Mouse (Mus musculus) liver, embryonic 14.5 days (tissue): ENCODE measurements around the gene Tas1r3. TPM values are rescaled to one million over a fixed set of nuclear protein-coding genes. Genes with fewer than 3 reads are reported as not detected.

Experiments used
- ATAC-seq: fragments of 200-750 bp; cut with Nextera tagmentation; 2 replicates; pipeline ENCODE4 v1.8.0; 2017; ENCODE audit warnings: moderate number of reproducible peaks, mild to moderate bottlenecking, moderate library complexity; ENCODE audit not compliant: insufficient read depth
- DNase-seq, 3 experiments: peaks; one replicate each; pipeline ENCODE4 v3.0.0-alpha.2; 2012 to 2013; ENCODE audit warnings: low read depth in 3 of 3, low spot score in 3 of 3
- H3K27ac ChIP-seq: fragments of 300-500 bp; sonication (generic); 2 replicates; pipeline ENCODE4 v1.5.1; 2014; ENCODE audit warnings: moderate library complexity, mild to moderate bottlenecking, control low read depth, inconsistent platforms
- H3K27me3 ChIP-seq: fragments of 300-500 bp; sonication (generic); 2 replicates; pipeline ENCODE4 v1.6.1; 2014; ENCODE audit warnings: mild to moderate bottlenecking, low read length, moderate library complexity; ENCODE audit not compliant: control insufficient read depth, insufficient read depth
- H3K36me3 ChIP-seq: fragments of 300-500 bp; sonication (generic); replicated peaks from 2 replicates; pipeline ENCODE4 v1.6.1; 2014; ENCODE audit warnings: low read depth; ENCODE audit not compliant: control insufficient read depth, insufficient read depth
- H3K4me1 ChIP-seq, 2 experiments: fragments of 200-500 bp in 1 of 2; fragments of 300-500 bp in 1 of 2; sonication (generic) in 1 of 2; replicated peaks; 2 replicates each; pipeline ENCODE4 v1.6.1; 2012 to 2014; ENCODE audit warnings: antibody characterized with exemption in 1 of 2, inconsistent platforms in 1 of 2, low read length in 1 of 2; ENCODE audit not compliant: control insufficient read depth in 2 of 2, insufficient read depth in 2 of 2
- H3K4me2 ChIP-seq: fragments of 300-500 bp; sonication (generic); 2 replicates; pipeline ENCODE4 v1.6.1; 2014; ENCODE audit warnings: low read depth, mild to moderate bottlenecking, control low read depth, moderate library complexity
- H3K4me3 ChIP-seq, 2 experiments: fragments of 200-500 bp in 1 of 2; fragments of 300-500 bp in 1 of 2; sonication (generic) in 1 of 2; 2 replicates each; pipeline ENCODE4 v1.5.1; 2012 to 2014; ENCODE audit warnings: low read depth in 2 of 2, low read length in 2 of 2, mild to moderate bottlenecking in 2 of 2, control low read depth in 1 of 2, inconsistent platforms in 1 of 2, moderate library complexity in 1 of 2; ENCODE audit not compliant: insufficient read depth in 1 of 2
- H3K9ac ChIP-seq: fragments of 300-500 bp; sonication (generic); replicated peaks from 2 replicates; pipeline ENCODE4 v1.6.1; 2014; ENCODE audit warnings: mild to moderate bottlenecking, control low read depth, moderate library complexity
- H3K9me3 ChIP-seq: fragments of 300-500 bp; sonication (generic); 2 replicates; pipeline ENCODE4 v1.6.1; 2016; ENCODE audit warnings: low read length, mixed read lengths; ENCODE audit not compliant: control insufficient read depth
- CTCF ChIP-seq: IDR thresholded peaks from 2 replicates; pipeline ENCODE4 v1.5.1; 2016; ENCODE audit warnings: antibody characterized with exemption, low read depth, control low read depth
- EP300 ChIP-seq: IDR thresholded peaks from 2 replicates; pipeline ENCODE4 v1.6.1; 2016; ENCODE audit warnings: antibody characterized with exemption, low read depth
- WGBS: fragments of 180-500 bp; shearing (Covaris S2); extraction: QIAGEN DNeasy Blood & Tissue Kit; methylation state at CpG from one replicate; pipeline ENCODE4 v1.1.7; 2014; ENCODE audit not compliant: insufficient replicate concordance; 5-methylcytosine and 5-hydroxymethylcytosine counted together
- microRNA-seq: library from miRNA; unstranded; fragments of <30 nt; microRNA quantifications from one replicate; pipeline ENCODE4, GENCODE M21; 2016
- polyA plus RNA-seq, 2 experiments: library from polyadenylated mRNA; depleted of rRNA in 1 of 2; stranded (reverse) in 1 of 2; unstranded in 1 of 2; fragments of >200 nt; fragmentation: Nextera tagmentation in 1 of 2; extraction: Ambion mirVana in 1 of 2; gene quantifications; 2 replicates each; pipeline versions ENCODE4 v1.2.1 to v1.2.3; 2012 to 2014

Gene Tas1r3
- polyA plus RNA-seq, 2 experiments, result 0.04 to 0.08 TPM

DNA sequence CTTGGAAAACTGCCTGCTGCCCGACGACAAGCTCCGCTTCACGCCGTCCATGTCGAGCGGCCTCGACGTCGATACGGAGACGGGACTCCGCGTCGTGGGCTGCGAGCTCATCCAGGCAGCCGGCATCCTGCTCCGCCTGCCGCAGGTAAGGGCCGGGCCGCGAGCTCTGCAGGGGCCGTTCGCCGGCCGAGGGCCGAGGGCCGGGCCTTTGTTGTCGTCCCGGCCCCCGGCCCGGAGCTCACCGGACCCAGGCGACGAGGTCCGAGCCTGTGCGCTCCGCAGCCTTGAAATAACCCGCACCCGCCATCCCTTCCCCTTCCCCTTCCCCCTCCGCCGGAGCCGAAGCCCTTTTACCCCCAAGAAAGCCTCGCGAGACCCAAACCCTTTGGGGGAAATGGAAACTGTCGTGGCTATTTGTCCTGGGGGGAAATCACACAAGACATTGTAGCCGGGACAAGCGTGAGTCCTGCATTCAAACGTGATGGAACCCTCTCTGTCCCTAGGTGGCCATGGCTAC lies 50.4 kb downstream of the Tas1r3 start:
- Histone ChIP-seq H3K4me2 (peak overlapping the region; percentile 89), H3K36me3 (peaks cover 69% of the 10 kb centered on the region), H3K9me3 (no peaks in the 10 kb centered on the region), H3K27me3 (no peaks in the 10 kb centered on the region), H3K4me1 (peaks cover 14 to 19% of the 10 kb centered on the region in 2 experiments), H3K9ac (peak overlapping the region; percentile 96), H3K27ac (peak overlapping the region; percentile 43), H3K4me3 (peak overlapping the region; percentile 84 to 97)
- TF ChIP-seq CTCF, result no peak
- TF ChIP-seq EP300, result no peak
- peak; percentile 51 for ATAC-seq
- no peak for DNase-seq
- WGBS, result under 1% methylated on average over 49 of the region's 49 CpGs

DNA sequence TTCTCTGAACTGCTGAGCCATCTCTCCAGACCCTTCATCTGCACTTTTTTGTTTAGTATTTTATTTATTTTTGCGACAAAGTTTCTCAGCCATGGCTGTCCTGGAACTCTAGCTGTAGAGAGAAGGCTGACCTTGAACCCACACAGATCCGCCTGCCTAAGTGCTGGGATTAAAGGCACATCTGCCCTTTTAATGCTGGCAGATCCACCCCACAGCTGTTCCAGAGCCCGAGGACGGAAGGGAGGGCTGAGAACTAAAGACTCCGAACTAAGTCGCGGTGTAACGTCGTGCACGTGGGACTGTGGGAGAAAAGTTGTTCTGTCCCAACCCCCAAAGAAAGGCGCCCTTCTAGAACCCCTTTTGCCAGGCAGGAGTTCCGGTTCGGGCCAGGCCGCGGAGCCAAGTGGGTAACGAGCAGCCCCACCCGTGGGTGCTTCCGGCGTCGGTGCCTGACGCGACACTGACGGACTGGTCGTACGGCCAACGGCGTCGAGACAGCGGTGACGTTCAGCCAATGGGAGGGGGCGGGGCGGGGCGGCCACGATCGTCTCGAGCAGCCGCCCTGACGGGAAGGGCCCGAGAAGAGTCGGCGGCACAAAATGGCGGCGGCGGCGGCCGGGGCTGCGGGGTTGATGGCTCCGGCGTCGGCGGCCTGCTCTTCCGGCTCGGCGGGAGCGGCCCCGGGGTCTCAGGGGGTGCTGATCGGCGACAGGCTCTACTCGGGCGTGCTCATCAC lies 51.1 kb downstream of the Tas1r3 start, which contains the start of gene Ccnl2:
Gene Ccnl2, plus strand, starts transcription at position 561 of the 736 bp plus-strand sequence.
- Histone ChIP-seq H3K4me3 (peak within 1 kb of the TSS; percentile 84 to 97), H3K9me3 (no peaks in the 10 kb centered on the region), H3K27ac (peak within 1 kb of the TSS; percentile 49), H3K4me2 (peak within 1 kb of the TSS; percentile 89), H3K27me3 (no peaks in the 10 kb centered on the region), H3K9ac (peak within 1 kb of the TSS; percentile 96), H3K4me1 (peaks cover 14 to 19% of the 10 kb centered on the region in 2 experiments), H3K36me3 (peaks cover 68% of the 10 kb centered on the region)
- DNase-seq (peak; percentile 94 to 96 (median 94)), ATAC-seq (peak; percentile 99)
- TF ChIP-seq CTCF (no peak), EP300 (no peak)
- 1% methylated on average over 57 of the region's 60 CpGs for WGBS

Small RNA genes lying within 50 kb of the gene (microRNA-seq; reads per million reads assigned to microRNA genes)
- gene Gm22991, result not detected

Other genes starting within 250 kb of the Tas1r3 start
- gene Cdk11b, start 238.5 kb downstream of the Tas1r3 start, polyA plus RNA-seq (2012; rRNA removed), result 12.6 and 21.4 TPM in 2 replicates
- gene Cdk11b, start 238.5 kb downstream of the Tas1r3 start, polyA plus RNA-seq (2014; fragmentation: Nextera tagmentation; extraction: Ambion mirVana), result 16.3 and 19.4 TPM in 2 replicates
- not detected in 2 replicates for gene Gm10563, start 218.0 kb downstream of the Tas1r3 start, polyA plus RNA-seq (2012; rRNA removed)
- not detected in 2 replicates for gene Gm10563, start 218.0 kb downstream of the Tas1r3 start, polyA plus RNA-seq (2014; fragmentation: Nextera tagmentation; extraction: Ambion mirVana)
- 3.4 and 5.4 TPM in 2 replicates for gene Mmp23, start 210.0 kb downstream of the Tas1r3 start, polyA plus RNA-seq (2012; rRNA removed)
- gene Mmp23, start 210.0 kb downstream of the Tas1r3 start, polyA plus RNA-seq (2014; fragmentation: Nextera tagmentation; extraction: Ambion mirVana), result 2.8 TPM in 2 replicates
- 4.8 and 4.9 TPM in 2 replicates for gene Mib2, start 194.2 kb downstream of the Tas1r3 start, polyA plus RNA-seq (2012; rRNA removed)
- gene Mib2, start 194.2 kb downstream of the Tas1r3 start, polyA plus RNA-seq (2014; fragmentation: Nextera tagmentation; extraction: Ambion mirVana), result 1.8 and 1.9 TPM in 2 replicates
- gene Fndc10, start 169.0 kb downstream of the Tas1r3 start, polyA plus RNA-seq (2012; rRNA removed), result 0.58 and 0.87 TPM in 2 replicates
- gene Fndc10, start 169.0 kb downstream of the Tas1r3 start, polyA plus RNA-seq (2014; fragmentation: Nextera tagmentation; extraction: Ambion mirVana), result 0.10 and 0.15 TPM in 2 replicates
- 38.6 and 39.5 TPM in 2 replicates for gene Ssu72, start 158.6 kb downstream of the Tas1r3 start, polyA plus RNA-seq (2012; rRNA removed)
- 53.9 and 56.9 TPM in 2 replicates for gene Ssu72, start 158.6 kb downstream of the Tas1r3 start, polyA plus RNA-seq (2014; fragmentation: Nextera tagmentation; extraction: Ambion mirVana)
- gene Tmem240, start 128.6 kb downstream of the Tas1r3 start, polyA plus RNA-seq (2012; rRNA removed), result 0.06 and 0.17 TPM in 2 replicates
- gene Tmem240, start 128.6 kb downstream of the Tas1r3 start, polyA plus RNA-seq (2014; fragmentation: Nextera tagmentation; extraction: Ambion mirVana), result 0.06 TPM in 1 of 2 replicates, not detected in the other
- 28.7 and 41.8 TPM in 2 replicates for gene Atad3a, start 102.3 kb downstream of the Tas1r3 start, polyA plus RNA-seq (2012; rRNA removed)
- gene Atad3a, start 102.3 kb downstream of the Tas1r3 start, polyA plus RNA-seq (2014; fragmentation: Nextera tagmentation; extraction: Ambion mirVana), result 31.2 and 38.7 TPM in 2 replicates
- 0.13 and 0.15 TPM in 2 replicates for gene Vwa1, start 88.7 kb downstream of the Tas1r3 start, polyA plus RNA-seq (2012; rRNA removed)
- 0.14 and 0.19 TPM in 2 replicates for gene Vwa1, start 88.7 kb downstream of the Tas1r3 start, polyA plus RNA-seq (2014; fragmentation: Nextera tagmentation; extraction: Ambion mirVana)
- gene Tmem88b, start 77.5 kb downstream of the Tas1r3 start, polyA plus RNA-seq (2012; rRNA removed), result 0.28 and 0.32 TPM in 2 replicates
- 0.04 and 0.11 TPM in 2 replicates for gene Tmem88b, start 77.5 kb downstream of the Tas1r3 start, polyA plus RNA-seq (2014; fragmentation: Nextera tagmentation; extraction: Ambion mirVana)
- gene Ankrd65, start 72.9 kb downstream of the Tas1r3 start, polyA plus RNA-seq (2012; rRNA removed), result 0.02 and 0.03 TPM in 2 replicates
- gene Ankrd65, start 72.9 kb downstream of the Tas1r3 start, polyA plus RNA-seq (2014; fragmentation: Nextera tagmentation; extraction: Ambion mirVana), result not detected in 2 replicates
- 41.6 and 62.8 TPM in 2 replicates for gene Mrpl20, start 60.5 kb downstream of the Tas1r3 start, polyA plus RNA-seq (2012; rRNA removed)
- 197 and 200 TPM in 2 replicates for gene Mrpl20, start 60.5 kb downstream of the Tas1r3 start, polyA plus RNA-seq (2014; fragmentation: Nextera tagmentation; extraction: Ambion mirVana)
- 43.3 and 65.8 TPM in 2 replicates for gene Ccnl2, start 50.9 kb downstream of the Tas1r3 start, polyA plus RNA-seq (2012; rRNA removed)
- 51.2 and 57.2 TPM in 2 replicates for gene Ccnl2, start 50.9 kb downstream of the Tas1r3 start, polyA plus RNA-seq (2014; fragmentation: Nextera tagmentation; extraction: Ambion mirVana)
- gene Aurkaip1, start 32.1 kb downstream of the Tas1r3 start, polyA plus RNA-seq (2012; rRNA removed), result 67.4 and 77.0 TPM in 2 replicates
- 117 and 120 TPM in 2 replicates for gene Aurkaip1, start 32.1 kb downstream of the Tas1r3 start, polyA plus RNA-seq (2014; fragmentation: Nextera tagmentation; extraction: Ambion mirVana)
- gene Mxra8, start 23.7 kb downstream of the Tas1r3 start, polyA plus RNA-seq (2012; rRNA removed), result 5.4 and 6.2 TPM in 2 replicates
- 3.9 and 4.9 TPM in 2 replicates for gene Mxra8, start 23.7 kb downstream of the Tas1r3 start, polyA plus RNA-seq (2014; fragmentation: Nextera tagmentation; extraction: Ambion mirVana)
- gene Dvl1, start 16.0 kb downstream of the Tas1r3 start, polyA plus RNA-seq (2012; rRNA removed), result 20.9 and 24.5 TPM in 2 replicates
- gene Dvl1, start 16.0 kb downstream of the Tas1r3 start, polyA plus RNA-seq (2014; fragmentation: Nextera tagmentation; extraction: Ambion mirVana), result 2.8 and 3.9 TPM in 2 replicates
- gene Cptp, start 6.1 kb upstream of the Tas1r3 start, polyA plus RNA-seq (2012; rRNA removed), result 5.6 and 6.6 TPM in 2 replicates
- gene Cptp, start 6.1 kb upstream of the Tas1r3 start, polyA plus RNA-seq (2014; fragmentation: Nextera tagmentation; extraction: Ambion mirVana), result 7.6 and 9.4 TPM in 2 replicates
- gene Ints11, start 6.2 kb upstream of the Tas1r3 start, polyA plus RNA-seq (2012; rRNA removed), result 16.7 and 22.1 TPM in 2 replicates
- 34.0 and 34.6 TPM in 2 replicates for gene Ints11, start 6.2 kb upstream of the Tas1r3 start, polyA plus RNA-seq (2014; fragmentation: Nextera tagmentation; extraction: Ambion mirVana)
- gene Pusl1, start 28.4 kb upstream of the Tas1r3 start, polyA plus RNA-seq (2012; rRNA removed), result 16.8 and 19.4 TPM in 2 replicates
- 12.9 and 14.9 TPM in 2 replicates for gene Pusl1, start 28.4 kb upstream of the Tas1r3 start, polyA plus RNA-seq (2014; fragmentation: Nextera tagmentation; extraction: Ambion mirVana)
- gene Acap3, start 28.5 kb upstream of the Tas1r3 start, polyA plus RNA-seq (2012; rRNA removed), result 9.4 and 9.6 TPM in 2 replicates
- 4.7 and 5.5 TPM in 2 replicates for gene Acap3, start 28.5 kb upstream of the Tas1r3 start, polyA plus RNA-seq (2014; fragmentation: Nextera tagmentation; extraction: Ambion mirVana)
- 19.9 and 36.9 TPM in 2 replicates for gene Ube2j2, start 80.5 kb upstream of the Tas1r3 start, polyA plus RNA-seq (2012; rRNA removed)
- 61.5 and 62.3 TPM in 2 replicates for gene Ube2j2, start 80.5 kb upstream of the Tas1r3 start, polyA plus RNA-seq (2014; fragmentation: Nextera tagmentation; extraction: Ambion mirVana)
- 37.4 and 43.2 TPM in 2 replicates for gene C1qtnf12, start 99.0 kb upstream of the Tas1r3 start, polyA plus RNA-seq (2012; rRNA removed)
- gene C1qtnf12, start 99.0 kb upstream of the Tas1r3 start, polyA plus RNA-seq (2014; fragmentation: Nextera tagmentation; extraction: Ambion mirVana), result 85.1 and 96.2 TPM in 2 replicates
- 2.8 and 2.9 TPM in 2 replicates for gene B3galt6, start 129.3 kb upstream of the Tas1r3 start, polyA plus RNA-seq (2012; rRNA removed)
- gene B3galt6, start 129.3 kb upstream of the Tas1r3 start, polyA plus RNA-seq (2014; fragmentation: Nextera tagmentation; extraction: Ambion mirVana), result 3.7 TPM in 2 replicates
- gene Sdf4, start 129.5 kb upstream of the Tas1r3 start, polyA plus RNA-seq (2012; rRNA removed), result 20.1 and 26.8 TPM in 2 replicates
- gene Sdf4, start 129.5 kb upstream of the Tas1r3 start, polyA plus RNA-seq (2014; fragmentation: Nextera tagmentation; extraction: Ambion mirVana), result 72.1 and 79.4 TPM in 2 replicates
- gene Tnfrsf4, start 150.5 kb upstream of the Tas1r3 start, polyA plus RNA-seq (2012; rRNA removed), result 1.0 and 1.8 TPM in 2 replicates
- 0.13 TPM in 2 replicates for gene Tnfrsf4, start 150.5 kb upstream of the Tas1r3 start, polyA plus RNA-seq (2014; fragmentation: Nextera tagmentation; extraction: Ambion mirVana)
- 0.39 and 0.92 TPM in 2 replicates for gene Tnfrsf18, start 162.8 kb upstream of the Tas1r3 start, polyA plus RNA-seq (2012; rRNA removed)
- 0.39 and 0.53 TPM in 2 replicates for gene Tnfrsf18, start 162.8 kb upstream of the Tas1r3 start, polyA plus RNA-seq (2014; fragmentation: Nextera tagmentation; extraction: Ambion mirVana)
- gene Ttll10, start 196.1 kb upstream of the Tas1r3 start, polyA plus RNA-seq (2012; rRNA removed), result 0.42 and 0.71 TPM in 2 replicates
- 0.28 and 0.38 TPM in 2 replicates for gene Ttll10, start 196.1 kb upstream of the Tas1r3 start, polyA plus RNA-seq (2014; fragmentation: Nextera tagmentation; extraction: Ambion mirVana)
- gene 9430015G10Rik, start 246.6 kb upstream of the Tas1r3 start, polyA plus RNA-seq (2012; rRNA removed), result 15.6 and 16.4 TPM in 2 replicates
- 8.7 and 10.5 TPM in 2 replicates for gene 9430015G10Rik, start 246.6 kb upstream of the Tas1r3 start, polyA plus RNA-seq (2014; fragmentation: Nextera tagmentation; extraction: Ambion mirVana)